Mouse (Mus musculus) midbrain, embryonic 11.5 days (tissue): ENCODE measurements around the gene Cox7b. TPM values are rescaled to one million over a fixed set of nuclear protein-coding genes. Genes with fewer than 3 reads are reported as not detected.
A peak's percentile ranks its signal among the peaks of the same experiment; 100 is the strongest.
"Not testable (repeated sequence)": the region's sequence is repeated elsewhere in the genome, so short reads cannot be mapped to it uniquely, and the experiment has no call there.

Source experiments
- ATAC-seq: fragments of 200-750 bp; cut with Nextera tagmentation; 2 replicates; pipeline ENCODE4 v1.8.0; 2017; ENCODE audit warnings: moderate TSS enrichment, moderate library complexity; ENCODE audit not compliant: low FRiP score
- DNase-seq: peaks from one replicate; pipeline ENCODE4 v3.0.0; 2015; ENCODE audit warnings: low spot score; ENCODE audit errors: missing footprints
- H3K27ac ChIP-seq: fragments of 300-500 bp; sonication (generic); 2 replicates; pipeline ENCODE4 v1.5.1; 2014; ENCODE audit warnings: low read depth, low read length
- H3K27me3 ChIP-seq: fragments of 300-500 bp; sonication (generic); 2 replicates; pipeline ENCODE4 v1.6.1; 2014; ENCODE audit warnings: mild to moderate bottlenecking, low read length, moderate library complexity, mixed read lengths; ENCODE audit not compliant: control insufficient read depth, insufficient read depth
- H3K36me3 ChIP-seq: fragments of 300-500 bp; sonication (generic); 2 replicates; pipeline ENCODE4 v1.6.1; 2014; ENCODE audit warnings: mild to moderate bottlenecking, low read length, moderate library complexity, mixed read lengths; ENCODE audit not compliant: control insufficient read depth, insufficient read depth
- H3K4me1 ChIP-seq: fragments of 300-500 bp; sonication (generic); 2 replicates; pipeline ENCODE4 v1.6.1; 2014; ENCODE audit warnings: low read length; ENCODE audit not compliant: control insufficient read depth, insufficient read depth
- H3K4me2 ChIP-seq: fragments of 300-500 bp; sonication (generic); 2 replicates; pipeline ENCODE4 v1.6.1; 2014; ENCODE audit warnings: mild to moderate bottlenecking, moderate library complexity
- H3K4me3 ChIP-seq: fragments of 300-500 bp; sonication (generic); 2 replicates; pipeline ENCODE4 v1.5.1; 2014; ENCODE audit warnings: low read depth, low read length
- H3K9ac ChIP-seq: fragments of 300-500 bp; sonication (generic); 2 replicates; pipeline ENCODE4 v1.6.1; 2014; ENCODE audit warnings: low read length
- H3K9me3 ChIP-seq: fragments of 300-500 bp; sonication (generic); 2 replicates; pipeline ENCODE4 v1.6.1; 2016; ENCODE audit warnings: low read length; ENCODE audit not compliant: control insufficient read depth
- WGBS: fragments of 180-500 bp; shearing (Covaris S2); extraction: QIAGEN DNeasy Blood & Tissue Kit; methylation state at CpG from one replicate; pipeline ENCODE4 v1.1.7; 2014; 5-methylcytosine and 5-hydroxymethylcytosine counted together
- polyA plus RNA-seq: library from polyadenylated mRNA; unstranded; fragments of >200 nt; fragmentation: Nextera tagmentation; extraction: Ambion mirVana; gene quantifications from 2 replicates; pipeline ENCODE4 v1.2.1, GENCODE M21; 2014

The Cox7b gene
- 319 TPM in 2 replicates for polyA plus RNA-seq

DNA sequence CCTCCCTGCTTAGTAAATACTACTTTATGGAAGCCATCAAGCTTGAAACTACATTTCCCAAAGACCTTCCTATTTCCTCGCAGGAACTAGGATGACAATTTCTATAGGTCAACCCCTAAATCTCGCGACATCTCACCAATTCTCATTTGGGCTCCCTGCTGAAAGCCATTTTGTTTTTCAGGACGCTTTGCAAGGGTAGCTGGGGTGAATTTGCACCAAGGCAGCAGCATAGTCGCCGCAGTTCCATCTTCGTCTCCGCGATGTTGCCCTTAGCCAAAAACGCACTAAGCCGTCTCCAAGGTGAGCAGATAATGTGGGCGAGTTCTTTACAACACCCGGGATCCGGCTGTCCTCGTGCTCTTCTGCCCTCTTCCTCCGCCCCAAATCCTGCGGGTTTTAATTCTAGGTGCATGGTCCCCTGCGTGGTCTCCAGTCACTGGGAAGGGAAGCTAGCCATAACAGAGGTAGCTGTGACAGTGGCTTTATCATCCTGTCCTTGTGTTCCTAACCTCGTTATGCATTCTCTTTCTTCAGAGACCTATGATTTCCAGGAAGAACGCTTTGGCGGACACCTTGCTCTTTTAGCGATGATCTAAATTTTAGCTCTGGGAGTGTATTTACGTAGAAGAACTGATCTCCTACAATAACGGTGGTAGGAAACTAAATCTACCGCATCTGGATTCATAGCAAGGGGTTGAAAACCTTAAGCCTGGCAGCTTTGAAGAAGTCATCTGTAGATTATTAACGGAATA is at the start of gene Cox7b:
Gene Cox7b, plus strand, starts transcription at position 130 of the 752 bp plus-strand sequence.
- WGBS = 20% methylated on average over 26 of the region's 26 CpGs
- H3K9ac ChIP-seq = peak within 1 kb of the TSS; percentile 75
- ATAC-seq (peak; percentile 51), DNase-seq (peak; percentile 96)
- no peaks in the 10 kb centered on the region for H3K9me3 ChIP-seq
- H3K27me3 ChIP-seq = no peaks in the 10 kb centered on the region
- H3K36me3 ChIP-seq = no peaks in the 10 kb centered on the region
- H3K4me2 ChIP-seq = peak within 1 kb of the TSS; percentile 43
- H3K4me3 ChIP-seq = peak within 1 kb of the TSS; percentile 56
- no peaks in the 10 kb centered on the region for H3K4me1 ChIP-seq
- H3K27ac ChIP-seq = peak within 1 kb of the TSS; percentile 44; the same call in 1 of the 2 replicates

DNA sequence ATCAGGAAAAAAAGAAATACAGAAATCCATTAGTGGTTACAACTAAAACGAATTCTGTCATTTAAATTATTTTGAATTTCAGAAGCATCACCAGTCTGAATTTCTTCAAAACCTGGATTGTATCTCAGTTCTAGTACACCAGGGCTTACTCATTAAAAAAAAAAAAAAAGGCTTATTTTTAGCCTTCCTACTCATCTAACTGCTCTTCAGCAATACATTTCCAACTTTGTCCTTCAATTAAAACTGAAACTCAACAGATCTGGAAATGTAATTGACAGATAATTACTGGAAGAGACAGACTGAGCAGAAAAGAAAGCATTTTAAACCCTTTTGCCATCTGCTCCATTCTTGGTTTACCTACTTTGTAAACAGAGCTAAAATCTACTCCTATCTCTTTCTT is 13.9 kb upstream of the Cox7b start:
- H3K4me3 ChIP-seq = no peak overlapping the region
- no peak overlapping the region for H3K9ac ChIP-seq
- WGBS = 68% methylated on average over 1 of the region's 1 CpGs
- DNase-seq = no peak
- no peak overlapping the region for H3K4me2 ChIP-seq
- no peak for ATAC-seq
- H3K9me3 ChIP-seq = no peaks in the 10 kb centered on the region
- H3K27ac ChIP-seq = no peak overlapping the region
- no peaks in the 10 kb centered on the region for H3K36me3 ChIP-seq
- no peaks in the 10 kb centered on the region for H3K27me3 ChIP-seq
- no peaks in the 10 kb centered on the region for H3K4me1 ChIP-seq

DNA sequence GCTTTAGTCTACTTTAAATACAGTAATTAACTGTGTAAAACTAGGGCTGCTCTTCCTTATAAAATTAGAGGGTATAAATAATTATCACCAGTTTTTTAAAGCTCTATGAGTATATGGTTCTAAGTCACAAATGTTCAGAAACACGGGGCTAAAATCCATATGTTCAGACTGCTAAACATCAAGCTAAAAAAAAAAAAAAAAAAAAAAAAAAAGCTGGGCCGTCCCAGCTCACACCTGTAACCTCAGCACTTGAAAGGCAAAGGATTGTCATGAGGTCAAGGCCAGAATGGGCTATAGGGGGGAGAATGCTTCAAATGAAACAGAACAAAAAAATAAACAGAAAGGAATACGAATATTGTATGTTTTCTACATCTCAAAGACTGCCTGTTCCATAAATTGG is 4.7 kb upstream of the Cox7b start:
- Histone ChIP-seq H3K9me3 (no peaks in the 10 kb centered on the region), H3K36me3 (no peaks in the 10 kb centered on the region), H3K27ac (no peak overlapping the region), H3K9ac (peak overlapping the region; percentile 62; the same call in 1 of the 2 replicates), H3K27me3 (no peaks in the 10 kb centered on the region), H3K4me2 (peak overlapping the region; percentile 51), H3K4me1 (no peaks in the 10 kb centered on the region), H3K4me3 (peak overlapping the region; percentile 55)
- WGBS = 30% methylated on average over 3 of the region's 3 CpGs
- ATAC-seq (no peak), DNase-seq (no peak)

DNA sequence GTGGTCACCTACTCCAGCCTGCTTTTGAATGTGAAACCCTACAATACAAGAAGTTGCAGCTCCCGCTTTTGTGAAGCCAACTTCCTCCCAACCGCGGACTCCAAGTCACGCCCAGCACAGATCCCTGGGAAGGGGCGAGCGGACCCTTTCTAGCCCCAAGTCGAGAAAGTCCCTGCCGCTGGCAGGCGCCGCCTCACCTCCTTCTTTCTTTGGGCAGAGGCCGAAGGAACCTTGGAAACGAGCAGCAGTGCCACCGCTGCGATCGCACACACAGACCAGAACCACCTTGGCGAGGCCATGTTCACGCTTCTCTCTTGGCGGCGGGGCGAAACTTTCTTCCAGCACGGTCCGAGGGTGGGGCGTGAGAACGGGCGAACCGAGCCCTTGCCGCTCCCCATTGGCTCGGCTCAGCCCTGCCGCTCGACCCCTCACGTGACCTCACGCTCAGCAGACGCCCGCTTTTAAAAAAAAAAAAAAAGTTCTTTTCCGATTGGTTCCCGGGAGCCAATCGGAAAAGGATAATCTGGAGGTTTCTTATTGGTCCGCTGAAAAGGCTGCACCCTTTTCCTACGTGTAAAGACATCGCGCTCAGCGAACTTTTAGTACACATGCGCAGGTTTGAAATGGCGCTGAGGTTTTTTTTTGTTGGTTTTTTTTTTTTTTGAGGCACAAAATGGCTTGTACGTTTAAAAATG is 3.9 kb upstream of the Cox7b start, which contains the start of gene Magt1:
Gene Magt1, minus strand, starts transcription at position 442 of the 695 bp plus-strand sequence.
- no peaks in the 10 kb centered on the region for H3K9me3 ChIP-seq
- peak within 1 kb of the TSS; percentile 62 for H3K9ac ChIP-seq
- no peaks in the 10 kb centered on the region for H3K4me1 ChIP-seq
- H3K27me3 ChIP-seq = no peaks in the 10 kb centered on the region
- WGBS = 14% methylated on average over 45 of the region's 45 CpGs
- H3K4me2 ChIP-seq = peak within 1 kb of the TSS; percentile 51
- peak within 1 kb of the TSS; percentile 54 for H3K27ac ChIP-seq
- H3K36me3 ChIP-seq = no peaks in the 10 kb centered on the region
- peak within 1 kb of the TSS; percentile 55 for H3K4me3 ChIP-seq
- ATAC-seq = peak; percentile 94
- peak; percentile 92 for DNase-seq

DNA sequence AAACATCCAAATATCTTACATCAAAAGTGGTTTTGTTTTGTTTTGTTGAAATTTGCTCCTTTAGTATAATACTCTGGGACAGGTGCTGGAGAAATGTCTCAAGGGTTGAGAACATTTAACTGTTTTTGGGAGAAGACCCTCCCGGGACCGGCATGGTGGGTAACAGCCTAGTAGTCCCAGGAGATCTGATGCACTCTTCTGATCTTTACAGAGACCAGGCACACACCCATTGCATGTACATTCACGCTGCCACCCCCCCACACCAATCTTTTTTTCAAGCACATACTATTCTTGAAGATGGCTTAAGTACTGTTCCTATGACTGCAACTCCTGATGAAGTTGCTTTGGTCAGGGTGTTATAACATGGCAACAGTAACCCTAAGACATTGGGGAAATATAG is 2.9 kb upstream of the Cox7b start:
- Histone ChIP-seq H3K9ac (no peak overlapping the region; the same call in 1 of the 2 replicates), H3K4me2 (peak overlapping the region; percentile 42), H3K4me3 (no peak overlapping the region), H3K4me1 (no peaks in the 10 kb centered on the region), H3K36me3 (no peaks in the 10 kb centered on the region), H3K27ac (no peak overlapping the region; the same call in 1 of the 2 replicates), H3K9me3 (no peaks in the 10 kb centered on the region), H3K27me3 (no peaks in the 10 kb centered on the region)
- no peak for ATAC-seq
- DNase-seq = peak; percentile 85
- WGBS = 71% methylated on average over 3 of the region's 3 CpGs

DNA sequence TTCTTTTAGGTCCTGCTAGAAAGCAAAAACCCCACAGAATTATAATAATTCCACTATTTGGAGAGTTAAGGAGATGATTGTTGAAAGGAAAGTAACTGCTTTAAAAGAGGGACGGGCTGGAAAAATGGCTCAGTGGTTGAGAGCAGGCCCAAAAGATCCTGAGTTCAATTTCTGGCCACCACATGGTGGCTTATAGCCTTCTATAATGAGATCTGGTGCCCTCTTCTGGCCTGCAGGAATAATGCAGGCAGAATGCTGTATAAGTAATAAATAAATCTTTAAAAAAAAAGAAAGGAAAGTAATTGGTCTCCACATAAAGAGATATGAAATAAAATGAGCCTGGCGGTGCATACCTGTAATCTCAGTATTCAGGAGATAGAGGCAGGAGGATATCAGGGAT is 2.3 kb upstream of the Cox7b start:
- ATAC-seq (no peak), DNase-seq (peak; percentile 87)
- 26% methylated on average over 2 of the region's 2 CpGs for WGBS
- Histone ChIP-seq H3K27me3 (no peaks in the 10 kb centered on the region), H3K4me2 (no peak overlapping the region), H3K4me1 (no peaks in the 10 kb centered on the region), H3K4me3 (no peak overlapping the region), H3K9me3 (no peaks in the 10 kb centered on the region), H3K27ac (no peak overlapping the region), H3K9ac (no peak overlapping the region), H3K36me3 (no peaks in the 10 kb centered on the region)

DNA sequence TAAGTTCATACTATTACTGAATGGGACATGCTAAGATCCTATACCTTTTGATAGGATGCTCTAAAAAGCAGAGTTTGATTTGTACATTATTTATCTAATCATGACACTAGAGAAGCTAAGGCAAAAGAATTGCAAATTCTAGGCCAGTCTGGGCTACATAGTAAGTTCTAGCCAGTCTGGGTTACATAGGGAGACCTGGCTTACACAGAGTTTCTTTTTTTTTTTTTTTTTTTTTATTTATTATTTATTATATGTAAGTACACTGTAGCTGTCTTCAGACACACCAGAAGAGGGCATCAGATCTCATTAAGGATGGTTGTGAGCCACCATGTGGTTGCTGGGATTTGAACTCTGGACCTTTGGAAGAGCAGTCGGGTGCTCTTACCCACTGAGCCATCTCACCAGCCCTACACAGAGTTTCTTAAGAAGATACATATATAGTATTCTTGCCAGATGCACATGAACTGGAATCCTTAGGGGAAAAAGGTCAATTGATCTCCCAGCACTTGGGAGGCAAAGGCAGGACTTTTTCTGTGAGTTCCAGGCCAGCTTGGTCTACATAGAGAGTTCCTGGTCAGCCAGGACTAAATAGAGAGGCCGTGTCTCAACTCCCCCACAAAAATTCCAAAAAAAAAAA is 641 bp upstream of the Cox7b start:
- not testable (repeated sequence) for H3K9me3 ChIP-seq, H3K27ac ChIP-seq, H3K4me2 ChIP-seq, H3K9ac ChIP-seq, H3K4me3 ChIP-seq, H3K4me1 ChIP-seq, ATAC-seq, H3K36me3 ChIP-seq, H3K27me3 ChIP-seq, DNase-seq
- 70% methylated on average over 2 of the region's 2 CpGs for WGBS

DNA sequence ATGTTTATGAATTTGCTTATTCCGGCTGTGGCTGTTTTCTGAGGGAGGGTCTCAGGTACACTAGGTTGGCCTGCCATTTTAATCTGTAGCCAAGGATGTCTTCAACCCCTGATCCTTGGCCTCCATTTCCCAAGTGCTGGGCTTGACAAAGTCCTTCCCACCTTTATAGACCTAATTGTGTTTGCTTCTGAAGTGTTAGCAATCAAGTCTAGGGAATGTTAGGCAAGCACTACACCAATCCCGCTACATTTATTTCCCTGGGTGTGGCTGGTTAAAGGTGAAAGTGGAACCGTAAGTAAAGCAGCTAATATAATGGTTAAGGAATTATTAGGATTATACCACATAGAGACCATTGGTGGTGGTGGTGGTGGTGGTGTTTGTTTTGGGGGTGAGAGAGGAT is 1.6 kb downstream of the Cox7b start:
- H3K9ac ChIP-seq = no peak overlapping the region
- H3K27ac ChIP-seq = no peak overlapping the region
- H3K4me1 ChIP-seq = no peaks in the 10 kb centered on the region
- 88% methylated on average over 3 of the region's 3 CpGs for WGBS
- H3K4me3 ChIP-seq = no peak overlapping the region
- H3K27me3 ChIP-seq = no peaks in the 10 kb centered on the region
- DNase-seq (no peak), ATAC-seq (no peak)
- H3K4me2 ChIP-seq = 0 out of 2 replicates have a peak overlapping the region, but pooled peaks have one; percentile 15
- H3K36me3 ChIP-seq = 0 out of 2 replicates have a peak, but pooled peaks cover 2% of the 10 kb centered on the region
- no peaks in the 10 kb centered on the region for H3K9me3 ChIP-seq
